Mouse (Mus musculus): ENCODE measurements at regions not wholly inside any gene's neighbourhood (a gene's known extent, or its start where the extent isn't known, plus 50 kb on each side); places are given as distances from the start of the nearest gene placed in this dataset.

DNA sequence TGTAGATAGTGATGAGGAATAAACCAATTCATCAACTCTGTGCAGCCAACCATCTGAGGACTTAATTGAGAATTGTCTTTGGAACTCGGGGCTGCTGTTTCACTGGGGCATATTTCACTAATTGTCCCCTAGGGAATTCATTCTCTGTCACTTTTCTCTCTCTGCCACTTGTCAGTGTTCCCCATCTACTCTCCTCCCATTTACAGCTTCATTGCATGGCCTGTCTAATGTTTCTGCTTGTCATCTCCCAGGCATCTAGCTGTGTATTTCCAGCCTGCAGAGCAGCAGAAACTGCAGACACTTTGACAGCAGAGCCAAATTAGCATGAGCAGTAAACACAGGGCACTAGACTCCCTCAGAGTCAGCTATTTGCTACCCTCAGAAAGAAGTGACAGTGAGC is 1105.2 kb downstream of the Ntrk3 start:
- ATAC-seq (replicated peaks; ENCODE audit: poor library complexity, severe bottlenecking): no peak

DNA sequence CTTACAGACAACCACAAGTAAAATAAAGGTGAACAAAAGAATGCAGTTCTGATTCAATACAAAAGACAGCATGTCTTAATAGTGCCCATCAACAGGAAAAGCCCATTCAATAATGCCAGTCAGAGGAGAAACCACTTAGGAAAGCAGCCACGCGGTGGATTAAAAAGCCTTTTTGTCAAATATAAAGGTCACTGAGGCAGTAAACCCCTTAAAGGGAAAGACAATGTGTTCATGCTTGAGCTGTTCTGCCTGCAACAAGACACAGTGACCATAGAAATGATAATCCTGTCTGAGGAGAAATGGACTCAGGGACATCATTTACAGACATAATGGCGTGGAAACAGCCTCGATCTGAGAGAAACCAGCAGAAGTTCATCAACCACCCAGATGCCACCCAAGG is 1114.3 kb downstream of the Ntrk3 start:
- ATAC-seq (replicated peaks; ENCODE audit: poor library complexity, severe bottlenecking): no peak

DNA sequence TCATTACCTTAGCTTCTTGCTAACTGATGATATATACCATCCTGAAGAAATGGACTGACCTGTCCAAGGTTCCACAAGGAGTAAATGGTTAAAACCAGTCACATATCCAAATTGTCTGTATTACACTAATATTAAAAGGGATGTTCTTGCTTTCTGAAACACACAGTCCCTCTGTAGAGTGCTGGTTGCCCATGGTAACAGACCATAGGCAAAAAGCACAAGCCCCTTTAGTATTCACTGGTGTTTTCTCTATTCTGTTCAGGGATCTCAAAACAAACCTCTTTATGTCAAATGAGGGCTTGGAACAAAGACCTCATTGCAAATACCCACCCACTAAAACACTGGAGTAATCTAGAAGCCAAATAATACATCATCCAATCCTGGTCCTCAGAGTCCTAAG is 1114.9 kb downstream of the Ntrk3 start:
- ATAC-seq (replicated peaks; ENCODE audit: poor library complexity, severe bottlenecking): no peak

DNA sequence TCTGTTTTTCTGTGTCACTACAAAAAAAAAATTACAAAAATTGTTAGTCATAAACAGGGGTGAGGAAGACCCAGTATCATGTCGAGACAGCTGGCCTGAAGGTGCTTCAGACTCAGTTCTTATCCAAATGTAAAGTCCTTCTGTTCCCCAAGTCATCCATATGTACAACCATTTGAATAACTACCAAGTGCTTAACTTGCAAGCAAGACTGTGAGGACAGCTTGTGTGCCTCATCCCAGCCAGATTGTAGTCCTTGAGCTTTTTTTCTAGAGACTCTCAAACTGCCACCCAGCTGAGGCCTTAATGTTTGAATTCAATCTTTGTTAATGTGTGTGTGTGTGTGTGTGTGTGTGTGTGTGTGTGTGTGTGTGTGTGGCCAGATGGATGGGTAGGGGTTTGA is 1164.9 kb downstream of the Ntrk3 start:
- no peak for ATAC-seq (replicated peaks; ENCODE audit: poor library complexity, severe bottlenecking)

DNA sequence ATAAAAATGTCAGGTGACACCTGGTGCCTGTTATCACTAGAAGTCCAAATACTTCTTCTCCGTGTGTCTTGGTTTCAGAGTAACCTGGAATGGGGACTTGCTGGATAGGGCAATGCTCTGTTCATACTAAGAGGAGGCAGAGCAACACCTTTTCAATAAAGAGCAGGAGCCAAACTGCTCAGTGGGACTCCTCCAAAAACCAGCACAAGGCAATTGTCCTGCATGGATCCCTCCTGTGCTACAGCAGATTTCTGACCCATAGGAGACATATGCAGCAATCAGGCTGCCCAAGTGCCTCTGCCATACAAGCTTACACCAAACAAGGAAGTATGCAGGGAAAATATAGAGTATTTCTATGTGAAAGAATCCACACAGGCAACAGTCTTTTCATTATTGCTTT is 1178.7 kb downstream of the Ntrk3 start:
- no peak for ATAC-seq (replicated peaks; ENCODE audit: poor library complexity, severe bottlenecking)

DNA sequence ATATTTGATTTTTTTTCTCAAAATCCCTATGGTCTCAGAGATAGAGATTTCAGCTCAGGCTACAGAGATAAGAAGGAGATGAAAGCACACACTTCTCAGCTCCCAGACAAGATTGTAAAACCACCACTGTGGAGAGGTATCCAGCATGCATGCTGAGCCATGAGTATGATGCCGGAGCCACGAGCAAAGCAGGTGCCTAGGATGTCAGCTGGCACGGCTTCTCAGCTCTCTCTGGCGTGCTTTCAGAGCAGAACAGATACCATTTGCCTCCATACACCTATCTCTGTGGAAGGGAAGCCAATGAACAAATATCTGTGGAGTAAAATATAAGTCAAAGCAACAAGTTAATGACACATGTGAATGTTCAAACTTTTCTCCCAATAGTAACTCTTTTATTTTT is 1179.3 kb downstream of the Ntrk3 start:
- no peak for ATAC-seq (replicated peaks; ENCODE audit: poor library complexity, severe bottlenecking)

DNA sequence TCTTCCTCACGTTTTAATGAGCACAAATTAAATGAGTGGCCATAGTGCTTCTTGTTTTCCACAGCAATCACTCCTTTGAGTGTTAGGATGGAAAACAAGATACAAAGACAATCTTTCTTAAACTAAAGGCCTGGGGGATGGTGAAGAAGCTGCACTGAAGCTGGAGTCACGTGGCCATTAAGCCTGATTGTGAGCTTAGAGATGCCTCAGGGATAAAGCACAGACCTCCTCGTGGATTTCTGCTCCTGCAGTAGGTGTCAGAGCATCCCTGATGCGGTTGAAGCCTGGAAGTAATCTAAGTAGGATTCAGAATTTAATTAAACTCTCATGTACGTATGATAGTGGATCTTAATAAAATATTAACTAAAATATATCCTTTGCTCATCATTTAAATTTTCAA is 1200.9 kb downstream of the Ntrk3 start:
- ATAC-seq (replicated peaks; ENCODE audit: poor library complexity, severe bottlenecking): no peak

DNA sequence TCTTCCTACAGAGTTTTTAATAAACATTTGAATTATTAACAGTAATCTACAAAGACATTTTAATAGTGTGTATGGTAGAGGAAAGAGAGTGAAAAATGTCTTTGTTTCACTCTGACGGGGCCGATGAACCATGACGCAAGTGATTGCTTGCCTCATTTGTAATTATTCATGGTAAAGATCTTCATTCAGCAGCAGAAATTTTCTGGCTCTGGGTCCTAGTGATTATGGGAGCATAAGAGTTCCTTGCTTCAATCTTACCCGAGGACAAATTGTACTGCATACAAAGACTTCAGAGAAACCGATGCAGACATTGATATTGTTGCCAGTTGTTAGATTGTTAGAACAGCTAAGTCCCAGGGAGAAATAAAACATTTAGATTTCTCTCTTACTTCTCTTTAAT is 1209.9 kb downstream of the Ntrk3 start:
- no peak for ATAC-seq (replicated peaks; ENCODE audit: poor library complexity, severe bottlenecking)

DNA sequence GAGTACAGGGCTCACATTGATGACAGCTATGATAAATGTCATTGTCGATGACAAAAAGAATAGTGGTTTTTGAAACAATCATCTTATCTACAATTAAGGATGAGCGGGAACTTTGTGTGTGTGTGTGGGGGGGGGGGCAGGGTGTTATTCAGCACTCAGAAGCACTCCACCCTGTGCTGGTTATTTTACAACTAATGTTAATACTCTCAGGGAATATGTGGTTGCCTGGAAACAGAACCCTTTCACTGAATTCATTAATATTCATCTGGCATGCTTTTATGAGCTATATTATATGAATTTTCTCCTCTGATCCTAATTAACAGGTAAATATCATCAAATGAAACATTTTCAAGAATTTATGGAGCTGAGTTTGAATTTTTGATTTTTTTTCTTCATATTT is 1228.2 kb downstream of the Ntrk3 start:
- ATAC-seq (replicated peaks; ENCODE audit: poor library complexity, severe bottlenecking): no peak

DNA sequence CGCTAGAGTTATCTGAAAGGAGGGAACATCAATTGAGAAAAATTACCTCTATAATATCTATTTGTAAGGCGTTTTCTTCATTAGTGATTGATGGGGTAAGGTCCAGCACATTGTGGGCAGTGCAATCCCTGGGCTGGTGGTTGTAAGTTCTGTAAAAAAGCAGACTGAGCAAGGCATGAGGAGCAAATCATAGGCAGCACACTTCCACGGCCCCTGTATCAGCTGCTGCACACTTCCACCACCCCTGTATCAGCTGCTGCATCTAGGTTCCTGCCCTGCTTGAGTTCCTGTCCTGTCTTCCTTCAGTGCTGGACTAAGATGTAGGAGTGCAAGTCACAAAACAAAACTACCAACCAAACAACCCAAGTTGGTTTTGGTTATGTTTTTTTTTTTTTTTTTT is 1230.2 kb downstream of the Ntrk3 start:
- ATAC-seq (replicated peaks; ENCODE audit: poor library complexity, severe bottlenecking): no peak

DNA sequence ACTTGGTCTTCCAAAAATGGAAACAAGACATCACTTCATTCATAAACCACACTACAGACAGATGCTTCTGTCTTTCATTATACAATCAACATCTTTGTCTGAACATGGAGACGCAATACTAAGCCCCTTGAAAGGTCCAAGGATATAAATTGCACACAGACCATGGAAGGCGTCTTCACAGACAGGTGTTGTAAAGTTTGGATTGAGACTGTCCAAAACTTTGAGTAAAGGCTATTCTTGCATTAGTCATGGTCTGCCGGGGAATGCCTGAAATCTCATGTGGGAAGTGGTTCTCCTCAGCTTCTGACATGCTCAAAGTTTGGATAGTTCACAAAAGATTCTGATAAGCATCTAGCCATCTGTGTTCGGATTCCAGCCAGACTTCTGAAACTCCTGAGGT is 1235.2 kb downstream of the Ntrk3 start:
- ATAC-seq (replicated peaks; ENCODE audit: poor library complexity, severe bottlenecking): no peak

DNA sequence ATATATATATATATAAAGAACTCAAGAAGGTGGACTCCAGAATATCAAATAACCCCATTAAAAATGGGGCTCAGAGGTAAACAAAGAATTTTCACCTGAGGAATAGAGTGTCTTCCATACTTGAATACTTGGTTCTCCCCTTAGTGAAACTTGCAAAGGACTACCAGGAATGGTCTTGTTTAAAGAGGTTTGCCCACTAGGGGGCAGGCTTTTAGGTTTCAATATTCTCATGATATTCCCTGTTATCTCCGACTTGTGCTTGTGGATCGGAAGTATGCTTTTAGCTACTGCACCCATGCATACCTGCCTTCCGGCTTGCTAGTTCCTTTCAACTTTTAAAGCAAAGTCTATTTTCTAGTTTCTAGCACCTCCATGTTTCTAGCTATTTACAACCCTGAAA is 1242.7 kb downstream of the Ntrk3 start:
- ATAC-seq (replicated peaks; ENCODE audit: poor library complexity, severe bottlenecking): no peak

DNA sequence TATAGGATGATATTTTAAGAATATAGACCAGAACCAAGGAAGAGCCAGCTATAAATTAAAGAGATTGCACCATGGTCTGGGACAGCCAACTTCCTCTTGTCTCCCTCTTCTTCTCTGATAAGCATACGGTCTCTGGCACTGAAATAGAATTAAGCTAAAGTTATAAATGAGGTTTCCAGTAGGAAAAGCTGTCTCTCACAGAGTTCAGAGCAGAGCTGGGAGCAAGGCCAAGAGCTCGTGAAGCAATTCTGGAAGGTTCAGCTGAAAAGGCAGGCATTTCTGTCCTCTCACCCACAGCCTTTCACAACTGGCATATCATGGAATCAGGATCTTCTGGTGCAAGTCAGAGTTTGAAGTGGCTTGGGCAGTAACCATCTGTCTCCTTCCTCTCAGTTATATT is 1247.8 kb downstream of the Agbl1 start:
- no peak for ATAC-seq (replicated peaks; ENCODE audit: poor library complexity, severe bottlenecking)

DNA sequence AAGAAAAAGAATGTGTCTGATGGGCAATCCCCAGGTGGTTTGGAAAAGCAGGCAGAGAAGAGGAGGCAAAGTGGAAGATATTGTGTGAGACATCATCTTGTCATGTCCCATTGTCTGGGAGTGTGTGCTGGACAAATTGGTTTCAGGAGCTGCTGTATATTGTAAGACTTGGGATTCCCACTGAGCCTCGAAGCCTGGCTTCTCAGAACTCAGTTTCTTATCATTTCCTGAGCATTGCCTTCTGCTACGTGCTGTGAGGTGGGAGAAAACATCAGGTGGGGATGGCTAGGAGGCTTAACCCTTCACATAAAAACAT is 1216.3 kb downstream of the Agbl1 start:
- ATAC-seq (replicated peaks; ENCODE audit: poor library complexity, severe bottlenecking): no peak

DNA sequence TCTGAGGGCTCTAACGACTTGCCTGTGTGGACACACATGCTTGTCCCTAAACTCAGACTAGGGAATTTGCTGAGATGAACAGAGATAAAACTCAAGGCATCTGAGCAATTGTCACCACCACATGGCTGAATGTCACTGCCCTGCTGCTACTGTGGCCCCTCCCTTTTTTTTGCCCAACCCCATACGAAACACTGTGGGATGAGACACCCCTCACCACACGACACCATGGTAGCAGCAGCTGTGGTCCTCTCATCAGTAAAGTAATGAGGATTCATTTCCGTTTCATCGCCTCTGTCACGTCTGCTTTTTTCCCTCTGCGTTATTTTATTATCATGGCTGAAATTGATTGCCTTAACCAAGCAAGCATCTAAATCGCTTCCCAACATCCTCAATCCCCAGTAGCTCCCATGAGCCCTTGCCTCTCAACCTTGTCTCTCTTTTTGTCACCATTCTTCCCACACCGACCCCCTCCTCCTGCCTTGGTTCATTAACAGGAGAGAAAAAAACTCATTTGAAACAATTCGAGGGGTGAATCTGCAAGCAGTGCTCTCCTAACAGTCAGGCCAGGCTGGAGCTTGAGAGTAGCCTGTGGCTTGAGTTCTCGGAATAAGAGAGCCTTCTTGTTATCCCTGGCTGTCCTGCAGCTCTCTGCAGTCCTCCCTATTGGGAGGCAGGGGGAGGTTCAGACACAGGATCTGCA is 1215.8 kb downstream of the Agbl1 start:
- no peak for ATAC-seq (replicated peaks; ENCODE audit: poor library complexity, severe bottlenecking)

DNA sequence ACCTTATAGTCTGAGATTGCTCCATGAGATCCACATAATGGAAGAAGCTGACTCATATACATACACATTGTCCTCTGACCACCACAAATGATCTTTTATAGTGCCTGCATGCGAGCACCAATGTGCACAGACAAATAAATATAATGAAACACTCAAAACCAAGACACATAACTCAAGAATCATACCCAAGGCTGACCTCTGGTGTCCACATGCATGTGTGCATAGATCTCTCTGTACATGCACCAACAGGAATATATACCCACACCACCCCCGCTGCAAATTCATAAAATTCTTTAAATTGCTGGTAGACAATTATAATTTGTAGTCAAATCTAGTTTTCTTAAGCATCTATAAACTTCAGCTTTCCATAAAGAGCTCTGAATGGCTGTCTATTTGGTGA is 1211.9 kb downstream of the Agbl1 start:
- ATAC-seq (replicated peaks; ENCODE audit: poor library complexity, severe bottlenecking): peak; percentile 62; the same call in 1 of the 2 replicates

DNA sequence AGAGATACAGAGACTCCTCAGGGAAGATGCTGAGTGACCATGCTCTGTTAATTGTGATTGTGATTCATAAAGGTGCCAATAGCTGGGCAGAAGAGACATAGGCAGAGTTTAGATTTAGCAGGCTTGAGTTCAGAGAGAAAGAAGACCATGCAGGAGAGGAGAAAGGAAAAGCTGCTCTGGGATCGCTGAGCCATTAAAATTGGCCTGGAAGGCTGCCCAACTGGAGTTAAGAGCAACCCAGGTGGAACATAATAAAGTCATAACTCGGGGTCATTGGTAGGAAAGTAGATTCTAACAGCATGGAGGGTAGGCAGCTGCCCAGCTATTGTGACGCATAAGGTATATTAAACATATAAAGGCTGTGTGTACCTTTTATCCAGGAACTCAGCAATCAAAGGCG is 1183.9 kb downstream of the Agbl1 start:
- ATAC-seq (replicated peaks; ENCODE audit: poor library complexity, severe bottlenecking): no peak

All from granulocyte monocyte progenitor cell, adult 5-6 weeks (primary cell).